Mouse (Mus musculus): ENCODE data around the gene Saa3.

DNA sequence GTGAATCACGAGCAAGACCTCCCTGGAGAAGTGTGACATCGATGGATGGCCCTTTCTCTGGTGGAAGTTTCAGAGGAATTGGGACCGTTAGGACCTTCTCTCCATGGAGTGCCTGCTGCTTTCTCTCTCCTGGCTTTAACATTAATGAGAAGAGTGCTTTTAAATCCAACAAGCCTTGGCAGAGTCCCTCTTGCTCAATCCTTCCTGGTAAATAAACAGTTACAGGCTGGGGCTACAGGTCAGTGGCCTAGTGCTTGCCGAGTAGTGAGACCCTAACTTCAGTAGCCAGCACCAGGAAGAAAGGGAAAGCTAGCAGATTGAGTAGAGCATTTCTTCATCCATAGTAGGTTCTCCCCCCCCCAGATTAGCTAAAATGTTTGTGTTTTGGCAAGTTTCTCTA, 17.0 kb upstream of the Saa3 start, which contains the start of gene Saa4:
- TF ChIP-seq CTCF (conservative IDR thresholded peaks at IDR 0.05; ENCODE audit: low read length) (no peak), NANOG (IDR thresholded peaks at IDR 0.05; ENCODE audit: borderline replicate concordance, low read length) (no peak), POU5F1 (IDR thresholded peaks at IDR 0.05; ENCODE audit: borderline replicate concordance, low read length) (no peak)
